Mouse (Mus musculus): ENCODE measurements at regions not wholly inside any gene's neighbourhood (a gene's known extent, or its start where the extent isn't known, plus 50 kb on each side); places are given as distances from the start of the nearest gene placed in this dataset.

GRCm38 (mm10) chr10:52529661-52530060 lies 112.3 kb downstream of the Nus1 start:
- peak in 1 of 2 experiments; percentile 1 for DNase-seq (ENCODE audit: low read depth in 1 of 2, low spot score in 2 of 2)

- DNase-seq (ENCODE audit: low read depth in 1 of 2, low spot score in 2 of 2), result no peak
Measured at GRCm38 (mm10) chr10:52530846-52531245, 113.5 kb downstream of the Nus1 start.

GRCm38 (mm10) chr10:52533278-52533892 lies 116.0 kb downstream of the Nus1 start:
- no peak for DNase-seq (ENCODE audit: low read depth in 1 of 2, low spot score in 2 of 2)

GRCm38 (mm10) chr10:52533893-52534287 lies 116.5 kb downstream of the Nus1 start:
- DNase-seq (ENCODE audit: low read depth in 1 of 2, low spot score in 2 of 2), result no peak

- no peak for DNase-seq (ENCODE audit: low read depth in 1 of 2, low spot score in 2 of 2)
Measured at GRCm38 (mm10) chr10:52545566-52545965, 128.2 kb downstream of the Nus1 start.

GRCm38 (mm10) chr10:52577383-52577782 lies 113.0 kb upstream of the Slc35f1 start:
- no peak for DNase-seq (ENCODE audit: low read depth in 1 of 2, low spot score in 2 of 2)

GRCm38 (mm10) chr10:52577795-52578194 lies 112.5 kb upstream of the Slc35f1 start:
- no peak for DNase-seq (ENCODE audit: low read depth in 1 of 2, low spot score in 2 of 2)

GRCm38 (mm10) chr10:52578238-52578832 lies 112.0 kb upstream of the Slc35f1 start:
- no peak for DNase-seq (ENCODE audit: low read depth in 1 of 2, low spot score in 2 of 2)

- DNase-seq (ENCODE audit: low read depth in 1 of 2, low spot score in 2 of 2), result no peak
Measured at GRCm38 (mm10) chr10:52593780-52594179, 96.6 kb upstream of the Slc35f1 start.

Data from monocyte, adult 2 months (primary cell).